Mouse (Mus musculus): Measurements from ENCODE around the gene Insyn1.

Gene Insyn1

GRCm38 (mm10) chr9:58487076-58487475 is 1.3 kb upstream of the Insyn1 start:
- in situ Hi-C loops (cut with MboI, MseI) = no loop called here

GRCm38 (mm10) chr9:58489133-58489864 is 896 bp downstream of the Insyn1 start:
- in situ Hi-C loops (cut with MboI, MseI) = no loop called here

GRCm38 (mm10) chr9:58489865-58490165 is 1.4 kb downstream of the Insyn1 start:
- in situ Hi-C loops (cut with MboI, MseI) = no loop called here

GRCm38 (mm10) chr9:58490391-58490790 is 2.0 kb downstream of the Insyn1 start:
- in situ Hi-C loops (cut with MboI, MseI) = no loop called here

- in situ Hi-C loops (cut with MboI, MseI) = no loop called here
These were observed 6.6 kb downstream of the Insyn1 start for GRCm38 (mm10) chr9:58495035-58495434.

GRCm38 (mm10) chr9:58496470-58497182 is 8.2 kb downstream of the Insyn1 start:
- in situ Hi-C loops (cut with MboI, MseI) = no loop called here

- in situ Hi-C loops (cut with MboI, MseI) = no loop called here
These were observed 9.5 kb downstream of the Insyn1 start for GRCm38 (mm10) chr9:58497942-58498341.

GRCm38 (mm10) chr9:58500946-58501345 is 12.5 kb downstream of the Insyn1 start:
- in situ Hi-C loops (cut with MboI, MseI) = loop anchor here (25.0 kb wide), 1 partner anchor 736 kb away; no protein-coding TSS in a partner anchor

- in situ Hi-C loops (cut with MboI, MseI) = loop anchor here (25.0 kb wide), 1 partner anchor 730 kb away; no protein-coding TSS in a partner anchor
These were observed 19.0 kb downstream of the Insyn1 start for GRCm38 (mm10) chr9:58507216-58508005.

GRCm38 (mm10) chr9:58510452-58510851 is 22.0 kb downstream of the Insyn1 start:
- in situ Hi-C loops (cut with MboI, MseI) = loop anchor here (25.0 kb wide), 1 partner anchor 727 kb away; no protein-coding TSS in a partner anchor

- in situ Hi-C loops (cut with MboI, MseI) = loop anchor here (25.0 kb wide), 1 partner anchor 724 kb away; no protein-coding TSS in a partner anchor
These were observed 25.3 kb downstream of the Insyn1 start for GRCm38 (mm10) chr9:58513749-58514148.

- in situ Hi-C loops (cut with MboI, MseI) = loop anchor here (25.0 kb wide), 1 partner anchor 721 kb away; no protein-coding TSS in a partner anchor
These were observed 28.1 kb downstream of the Insyn1 start for GRCm38 (mm10) chr9:58516480-58516879.

GRCm38 (mm10) chr9:58517866-58518750 is 29.7 kb downstream of the Insyn1 start:
- in situ Hi-C loops (cut with MboI, MseI) = loop anchor here (25.0 kb wide), 1 partner anchor 719 kb away; no protein-coding TSS in a partner anchor

- in situ Hi-C loops (cut with MboI, MseI) = loop anchor here (25.0 kb wide), 1 partner anchor 717 kb away; no protein-coding TSS in a partner anchor
These were observed 31.6 kb downstream of the Insyn1 start for GRCm38 (mm10) chr9:58519953-58520352.

- in situ Hi-C loops (cut with MboI, MseI) = loop anchor here (25.0 kb wide), 1 partner anchor 716 kb away; no protein-coding TSS in a partner anchor
These were observed 32.6 kb downstream of the Insyn1 start for GRCm38 (mm10) chr9:58520816-58521581.

- in situ Hi-C loops (cut with MboI, MseI) = loop anchor here (25.0 kb wide), 1 partner anchor 715 kb away; no protein-coding TSS in a partner anchor
These were observed 33.5 kb downstream of the Insyn1 start for GRCm38 (mm10) chr9:58521883-58522423.

GRCm38 (mm10) chr9:58525108-58525507 is 36.7 kb downstream of the Insyn1 start:
- in situ Hi-C loops (cut with MboI, MseI) = no loop called here

- in situ Hi-C loops (cut with MboI, MseI) = no loop called here
These were observed 39.4 kb downstream of the Insyn1 start for GRCm38 (mm10) chr9:58527841-58528240.

- in situ Hi-C loops (cut with MboI, MseI) = no loop called here
These were observed 42.0 kb downstream of the Insyn1 start for GRCm38 (mm10) chr9:58530407-58530806.

- in situ Hi-C loops (cut with MboI, MseI) = no loop called here
These were observed 43.8 kb downstream of the Insyn1 start for GRCm38 (mm10) chr9:58532236-58532635.

Measured in T-helper 1 cell (primary cell).